Mouse (Mus musculus) heart, embryonic 13.5 days (tissue): ENCODE data around the gene Myo9b. TPM values are rescaled to one million over a fixed set of nuclear protein-coding genes. Genes with fewer than 3 reads are reported as not detected.
"Not testable (repeated sequence)": the region's sequence is repeated elsewhere in the genome, so short reads cannot be mapped to it uniquely, and the experiment has no call there.

Experiments used
- ATAC-seq: fragments of 200-750 bp; cut with Nextera tagmentation; 2 replicates; pipeline ENCODE4 v1.8.0; 2017; ENCODE audit warnings: moderate TSS enrichment; ENCODE audit not compliant: insufficient number of reproducible peaks, low FRiP score, low TSS enrichment; ENCODE audit errors: extremely low read depth
- H3K27ac ChIP-seq: fragments of 300-500 bp; sonication (generic); replicated peaks from 2 replicates; pipeline ENCODE4 v1.5.1; 2015; ENCODE audit warnings: moderate library complexity, mild to moderate bottlenecking, inconsistent platforms
- H3K27me3 ChIP-seq: fragments of 300-500 bp; sonication (generic); replicated peaks from 2 replicates; pipeline ENCODE4 v1.6.1; 2015; ENCODE audit warnings: mild to moderate bottlenecking, inconsistent platforms
- H3K36me3 ChIP-seq: fragments of 300-500 bp; sonication (generic); 2 replicates; pipeline ENCODE4 v1.6.1; 2015; ENCODE audit warnings: mild to moderate bottlenecking, inconsistent platforms
- H3K4me1 ChIP-seq: fragments of 300-500 bp; sonication (generic); 2 replicates; pipeline ENCODE4 v1.6.1; 2015; ENCODE audit warnings: inconsistent platforms
- H3K4me2 ChIP-seq: fragments of 300-500 bp; sonication (generic); 2 replicates; pipeline ENCODE4 v1.6.1; 2015; ENCODE audit warnings: inconsistent platforms, mild to moderate bottlenecking, moderate library complexity
- H3K4me3 ChIP-seq: fragments of 300-500 bp; sonication (generic); 2 replicates; pipeline ENCODE4 v1.5.1; 2015; ENCODE audit warnings: moderate library complexity, mild to moderate bottlenecking, inconsistent platforms
- H3K9ac ChIP-seq: fragments of 300-500 bp; sonication (generic); 2 replicates; pipeline ENCODE4 v1.6.1; 2015; ENCODE audit warnings: inconsistent platforms, mild to moderate bottlenecking, moderate library complexity
- H3K9me3 ChIP-seq: fragments of 300-500 bp; sonication (generic); 2 replicates; pipeline ENCODE4 v1.6.1; 2016; ENCODE audit warnings: inconsistent platforms
- WGBS: fragments of 180-500 bp; shearing (Covaris S2); methylation state at CpG from one replicate; pipeline ENCODE4 v1.1.7; 2015; ENCODE audit warnings: mixed read lengths; 5-methylcytosine and 5-hydroxymethylcytosine counted together
- polyA plus RNA-seq: library from polyadenylated mRNA; unstranded; fragments of >200 nt; fragmentation: Nextera tagmentation; extraction: Ambion mirVana; gene quantifications from 2 replicates; pipeline ENCODE4 v1.2.1, GENCODE M21; 2015

Gene Myo9b
- 14.5 and 16.3 TPM in 2 replicates for polyA plus RNA-seq

DNA sequence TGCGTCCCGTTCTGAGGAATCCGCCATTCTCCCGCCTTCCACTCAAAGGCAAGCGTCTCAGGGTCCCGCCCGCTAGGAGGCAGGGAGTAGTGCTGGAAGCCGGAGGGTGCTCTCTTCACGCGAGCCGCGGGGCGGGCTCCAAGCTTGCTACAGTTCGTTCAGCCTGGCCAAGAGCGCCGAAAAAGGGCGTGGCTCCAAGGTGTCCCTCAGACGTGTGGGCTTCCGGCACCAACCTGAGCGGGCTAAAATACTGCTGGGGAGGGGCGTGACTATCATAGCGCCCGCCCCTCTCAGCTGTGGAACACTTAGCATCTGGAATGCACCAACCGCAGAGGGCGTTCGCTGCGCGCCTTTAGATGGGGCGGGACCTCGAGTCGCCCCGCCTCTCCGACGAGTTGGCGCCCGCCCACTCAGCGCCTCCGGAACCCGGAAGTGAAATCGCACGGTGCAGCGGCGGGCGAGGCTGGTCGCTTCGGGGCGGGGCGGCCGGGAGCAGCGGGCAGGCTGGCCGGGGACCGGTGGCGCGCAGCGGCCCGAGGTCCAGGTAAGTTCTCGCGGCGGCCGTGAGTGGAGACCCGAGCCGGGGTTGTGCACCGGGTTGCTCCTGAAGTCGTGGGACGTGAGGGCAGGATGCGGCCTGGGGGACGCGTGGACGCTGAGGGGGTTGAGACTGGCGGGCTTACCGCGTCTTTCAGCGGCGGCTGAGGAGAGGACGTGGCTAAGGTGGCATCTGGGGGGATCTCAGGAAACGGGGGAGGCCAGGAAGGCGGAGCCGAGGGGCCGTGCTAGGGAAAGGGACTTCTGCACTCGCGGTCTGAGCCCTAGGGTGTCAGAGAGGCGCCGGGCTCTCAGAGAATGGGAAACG is at the start of gene Myo9b, which contains the start of gene Haus8:
TSS of gene Myo9b (plus strand) at position 429 of the 865 bp plus-strand sequence.
TSS of gene Haus8 (minus strand) at position 649 of the 865 bp plus-strand sequence.
- Histone ChIP-seq H3K27ac (peak within 1 kb of the TSS; percentile 91), H3K4me2 (peak within 1 kb of the TSS; percentile 87), H3K9me3 (no peaks in the 10 kb centered on the region), H3K4me1 (peaks cover 59% of the 10 kb centered on the region), H3K4me3 (peak within 1 kb of the TSS; percentile 88), H3K27me3 (no peaks in the 10 kb centered on the region), H3K36me3 (peaks cover 47% of the 10 kb centered on the region), H3K9ac (peak within 1 kb of the TSS; percentile 90)
- WGBS = under 1% methylated on average over 84 of the region's 84 CpGs
- peak; percentile 99 for ATAC-seq

- H3K9ac ChIP-seq = no peak overlapping the region
- no peak overlapping the region for H3K4me3 ChIP-seq
- no peaks in the 10 kb centered on the region for H3K9me3 ChIP-seq
- no peak for ATAC-seq
- no peaks in the 10 kb centered on the region for H3K27me3 ChIP-seq
- H3K27ac ChIP-seq = no peak overlapping the region
- no peaks in the 10 kb centered on the region for H3K4me1 ChIP-seq
- H3K4me2 ChIP-seq = no peak overlapping the region
- H3K36me3 ChIP-seq = no peaks in the 10 kb centered on the region
- 42% methylated on average over 2 of the region's 2 CpGs for WGBS
These were observed 48.0 kb upstream of the Myo9b start for GRCm38 (mm10) chr8:71224560-71224959.

DNA sequence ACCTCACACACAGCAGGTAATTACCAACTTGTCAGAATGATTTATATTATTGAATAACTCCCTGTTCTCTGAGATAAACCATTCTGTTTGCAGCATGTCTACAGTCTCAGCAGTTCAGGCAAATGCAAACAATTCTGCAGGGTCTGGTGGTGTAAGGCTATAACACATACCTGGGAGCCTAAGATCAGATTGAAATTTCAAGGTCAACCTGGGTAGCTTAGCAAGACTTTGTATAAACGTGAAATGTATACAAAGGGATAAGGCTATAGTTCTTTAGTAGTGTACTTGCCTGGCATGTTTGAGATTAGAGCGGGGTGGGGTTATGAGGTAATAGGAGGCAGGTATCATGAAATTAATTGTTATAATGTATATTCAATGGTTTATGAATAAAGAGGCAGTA is 29.8 kb upstream of the Myo9b start:
- Histone ChIP-seq H3K4me3 (no peak overlapping the region), H3K9me3 (no peaks in the 10 kb centered on the region), H3K27me3 (no peaks in the 10 kb centered on the region), H3K36me3 (peaks cover 7% of the 10 kb centered on the region; the same call in 1 of the 2 replicates), H3K9ac (no peak overlapping the region), H3K4me2 (no peak overlapping the region), H3K4me1 (no peaks in the 10 kb centered on the region), H3K27ac (no peak overlapping the region)
- WGBS = 73% methylated on average over 2 of the region's 2 CpGs
- no peak for ATAC-seq

DNA sequence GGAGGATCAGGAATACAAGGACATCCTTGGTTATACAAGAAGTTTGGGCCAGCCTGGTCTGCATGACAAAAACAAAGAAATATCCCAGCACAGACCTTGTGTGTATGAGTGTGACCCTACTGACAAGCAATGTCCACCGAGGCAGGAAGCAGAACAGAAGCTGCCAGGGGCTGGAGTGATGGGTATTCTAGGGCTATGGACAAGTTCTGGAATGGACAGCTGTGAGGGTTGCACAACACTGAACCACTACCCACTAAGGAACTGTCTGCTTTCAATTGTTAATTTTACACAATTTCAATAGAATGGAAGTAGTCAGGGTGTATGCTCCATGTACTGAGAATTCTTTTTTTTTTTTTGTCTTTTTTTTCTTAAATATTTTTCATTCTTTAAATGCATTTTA is 24.3 kb upstream of the Myo9b start:
- Histone ChIP-seq H3K9me3 (no peaks in the 10 kb centered on the region), H3K27ac (no peak overlapping the region), H3K4me1 (no peaks in the 10 kb centered on the region), H3K9ac (no peak overlapping the region), H3K27me3 (no peaks in the 10 kb centered on the region), H3K36me3 (peaks cover 39% of the 10 kb centered on the region), H3K4me2 (no peak overlapping the region), H3K4me3 (no peak overlapping the region)
- no peak for ATAC-seq
- 84% methylated on average over 1 of the region's 1 CpGs for WGBS

DNA sequence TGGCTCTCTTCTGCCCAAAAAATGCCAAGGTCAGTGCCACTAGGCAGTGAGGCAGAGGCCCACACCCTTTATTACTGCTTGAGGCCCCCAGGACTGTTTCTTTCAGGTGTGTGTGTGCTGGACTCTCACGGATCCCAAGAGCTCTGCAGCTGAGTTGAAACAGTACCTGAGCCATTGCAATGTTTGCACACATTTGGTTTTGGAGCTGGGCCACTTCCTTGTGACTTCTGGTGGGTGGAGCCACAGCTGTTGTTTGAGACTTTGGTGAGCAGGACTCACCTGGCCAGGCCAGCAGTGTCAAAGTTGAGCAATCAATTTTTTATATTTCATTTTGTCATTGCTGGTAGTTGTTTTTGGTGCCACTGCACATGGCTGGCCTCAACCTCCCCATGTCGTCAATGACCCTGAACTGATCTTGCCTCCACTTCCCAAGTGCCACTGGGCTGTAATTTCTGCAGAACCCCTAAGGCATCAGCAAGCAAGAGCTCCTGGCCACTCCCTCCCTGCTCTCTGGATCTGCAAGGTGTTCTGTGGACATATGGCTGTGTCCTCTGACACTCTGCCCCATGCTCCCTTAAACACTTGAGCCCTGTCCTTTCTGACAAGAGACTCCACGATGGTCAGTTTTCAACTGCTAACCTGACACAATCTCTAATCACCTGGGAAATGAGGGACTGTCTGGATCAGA is 15.8 kb upstream of the Myo9b start:
- no peak for ATAC-seq
- no peaks in the 10 kb centered on the region for H3K27me3 ChIP-seq
- WGBS = 88% methylated on average over 3 of the region's 3 CpGs
- peaks cover 69% of the 10 kb centered on the region for H3K36me3 ChIP-seq
- H3K4me1 ChIP-seq = no peaks in the 10 kb centered on the region
- H3K9me3 ChIP-seq = no peaks in the 10 kb centered on the region
- no peak overlapping the region for H3K27ac ChIP-seq
- no peak overlapping the region for H3K4me3 ChIP-seq
- H3K4me2 ChIP-seq = no peak overlapping the region
- H3K9ac ChIP-seq = no peak overlapping the region

GRCm38 (mm10) chr8:71261234-71261633 is 11.3 kb upstream of the Myo9b start:
- Histone ChIP-seq H3K4me3 (no peak overlapping the region), H3K27ac (no peak overlapping the region), H3K4me1 (no peaks in the 10 kb centered on the region), H3K4me2 (no peak overlapping the region), H3K9me3 (no peaks in the 10 kb centered on the region), H3K9ac (no peak overlapping the region), H3K27me3 (no peaks in the 10 kb centered on the region), H3K36me3 (peaks cover 62% of the 10 kb centered on the region)
- ATAC-seq = no peak

- H3K4me1 ChIP-seq = peaks cover 25% of the 10 kb centered on the region
- no peak overlapping the region for H3K4me2 ChIP-seq
- WGBS = 81% methylated on average over 2 of the region's 2 CpGs
- H3K36me3 ChIP-seq = peaks cover 49% of the 10 kb centered on the region
- no peak overlapping the region for H3K4me3 ChIP-seq
- ATAC-seq = no peak
- no peaks in the 10 kb centered on the region for H3K27me3 ChIP-seq
- H3K27ac ChIP-seq = no peak overlapping the region
- no peak overlapping the region for H3K9ac ChIP-seq
- no peaks in the 10 kb centered on the region for H3K9me3 ChIP-seq
These were observed 4.8 kb upstream of the Myo9b start for GRCm38 (mm10) chr8:71267690-71268089.

DNA sequence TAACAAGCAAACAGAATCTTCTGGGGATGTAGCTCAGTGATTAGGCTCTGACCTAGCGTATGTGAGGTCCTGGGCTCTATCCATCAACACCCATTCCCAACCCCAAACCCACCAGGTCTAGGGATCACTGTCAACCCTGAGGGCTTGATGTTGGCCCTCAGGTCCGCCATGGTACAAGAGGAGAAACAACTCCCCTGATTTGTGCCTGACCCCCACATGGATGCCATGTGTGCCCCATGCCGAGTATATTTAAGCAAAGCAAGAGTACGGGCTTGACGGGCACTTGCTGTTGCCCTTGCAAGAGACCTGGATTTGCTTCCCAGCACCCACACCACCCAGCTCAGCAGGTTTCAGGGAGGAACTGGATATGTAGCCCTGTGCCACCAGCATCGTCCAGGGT is 4.2 kb upstream of the Myo9b start:
- 88% methylated on average over 6 of the region's 6 CpGs for WGBS
- not testable (repeated sequence) for H3K4me3 ChIP-seq, H3K9ac ChIP-seq, ATAC-seq, H3K27ac ChIP-seq, H3K9me3 ChIP-seq, H3K27me3 ChIP-seq, H3K4me2 ChIP-seq
- H3K36me3 ChIP-seq = peaks cover 43% of the 10 kb centered on the region
- peaks cover 26% of the 10 kb centered on the region for H3K4me1 ChIP-seq

DNA sequence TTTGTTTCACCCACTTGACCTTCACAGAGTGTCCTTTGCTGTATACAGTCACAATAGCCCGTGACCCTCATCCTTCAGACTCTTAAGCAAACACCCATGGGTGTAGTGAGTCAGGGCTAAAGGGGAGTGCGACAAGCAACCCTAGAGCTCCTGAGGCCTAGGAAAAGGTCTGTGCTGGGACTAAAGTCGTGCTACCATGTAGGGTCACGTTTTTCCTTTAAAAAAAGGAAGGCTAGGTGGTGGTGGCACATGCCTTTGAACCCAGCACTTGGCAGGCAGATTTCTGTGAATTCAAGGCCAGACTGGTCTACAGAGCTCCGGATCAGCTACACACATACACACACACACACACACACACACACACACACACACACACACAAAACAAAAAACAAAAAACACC is 884 bp upstream of the Myo9b start:
- no peak for ATAC-seq
- peak overlapping the region; percentile 71 for H3K4me2 ChIP-seq
- H3K4me3 ChIP-seq = peak overlapping the region; percentile 88
- H3K9ac ChIP-seq = peak overlapping the region; percentile 90
- 11% methylated on average over 5 of the region's 5 CpGs for WGBS
- peaks cover 58% of the 10 kb centered on the region for H3K4me1 ChIP-seq
- no peaks in the 10 kb centered on the region for H3K9me3 ChIP-seq
- peak overlapping the region; percentile 89 for H3K27ac ChIP-seq
- no peaks in the 10 kb centered on the region for H3K27me3 ChIP-seq
- H3K36me3 ChIP-seq = peaks cover 45% of the 10 kb centered on the region

GRCm38 (mm10) chr8:71273151-71273510 is 617 bp downstream of the Myo9b start:
- Histone ChIP-seq H3K36me3 (peaks cover 42% of the 10 kb centered on the region), H3K4me1 (peaks cover 59% of the 10 kb centered on the region), H3K27me3 (no peaks in the 10 kb centered on the region), H3K9ac (peak overlapping the region; percentile 90), H3K4me2 (peak overlapping the region; percentile 87), H3K4me3 (peak overlapping the region; percentile 88), H3K27ac (peak overlapping the region; percentile 91), H3K9me3 (no peaks in the 10 kb centered on the region)
- under 1% methylated on average over 14 of the region's 14 CpGs for WGBS
- no peak for ATAC-seq

DNA sequence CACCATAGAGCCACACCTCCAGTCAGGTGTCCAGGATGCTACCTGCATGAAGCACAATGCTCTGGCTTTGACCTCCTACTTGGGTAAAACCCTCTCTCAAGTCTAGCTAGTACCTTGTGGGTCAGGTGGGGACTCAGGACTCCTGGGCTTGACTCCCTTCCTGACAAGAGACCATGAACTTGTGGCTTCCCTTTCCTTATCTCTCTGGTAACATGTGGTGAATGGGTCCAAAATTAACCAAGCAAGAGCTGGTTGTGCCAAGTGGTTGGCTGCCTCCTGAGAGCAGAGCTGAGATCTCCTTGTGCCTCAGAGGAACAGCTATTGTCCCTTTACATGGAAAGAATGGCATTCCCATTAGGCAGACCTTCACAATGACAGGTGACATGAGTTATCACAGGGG is 2.0 kb downstream of the Myo9b start:
- Histone ChIP-seq H3K9ac (0 out of 2 replicates have a peak overlapping the region, but pooled peaks have one; percentile 11), H3K9me3 (no peaks in the 10 kb centered on the region), H3K27ac (no peak overlapping the region), H3K36me3 (peaks cover 42% of the 10 kb centered on the region), H3K4me3 (0 out of 2 replicates have a peak overlapping the region, but pooled peaks have one; percentile 88), H3K27me3 (no peaks in the 10 kb centered on the region), H3K4me2 (peak overlapping the region; percentile 87; the same call in 1 of the 2 replicates), H3K4me1 (peaks cover 51% of the 10 kb centered on the region)
- no peak for ATAC-seq
